Mouse (Mus musculus) ES-CJ7 (cell line): ENCODE measurements at regions not wholly inside any gene's neighbourhood (a gene's known extent, or its start where the extent isn't known, plus 50 kb on each side); places are given as distances from the start of the nearest gene placed in this dataset.
A peak's percentile ranks its signal among the peaks of the same experiment; 100 is the strongest.

Experiments
- DNase-seq: peaks from one replicate; pipeline ENCODE4 v3.0.0; 2011; ENCODE audit warnings: low read depth, low spot score

GRCm38 (mm10) chr7:73322466-73323151 is 52.7 kb upstream of the Rgma start:
- peak; percentile 77 for DNase-seq

DNA sequence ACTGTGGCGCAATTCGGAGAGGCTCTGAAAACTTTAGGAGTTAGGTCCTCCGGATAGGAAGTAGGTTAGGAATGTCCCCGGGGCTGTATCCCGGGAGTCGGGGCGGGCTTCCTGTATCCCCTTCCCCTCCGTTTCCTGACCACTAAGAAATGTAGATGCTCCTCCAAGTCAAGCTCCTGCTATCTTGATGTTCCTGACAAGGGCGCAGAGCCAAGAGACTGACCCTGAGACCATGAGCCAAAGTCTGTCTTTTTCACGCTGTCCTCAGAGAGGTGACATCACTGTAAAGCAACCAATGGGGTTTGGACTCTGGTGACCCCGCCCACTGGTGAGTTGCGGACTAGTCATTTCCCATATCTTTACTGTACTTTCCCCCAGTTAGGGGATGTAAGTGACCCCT is 51.8 kb upstream of the Rgma start:
- DNase-seq: peak; percentile 72

- DNase-seq: no peak
Observed at GRCm38 (mm10) chr7:73325503-73325902, 49.8 kb upstream of the Rgma start.
